ENCODE assay signal across 8 mouse cellular contexts in the genomic region with DNA sequence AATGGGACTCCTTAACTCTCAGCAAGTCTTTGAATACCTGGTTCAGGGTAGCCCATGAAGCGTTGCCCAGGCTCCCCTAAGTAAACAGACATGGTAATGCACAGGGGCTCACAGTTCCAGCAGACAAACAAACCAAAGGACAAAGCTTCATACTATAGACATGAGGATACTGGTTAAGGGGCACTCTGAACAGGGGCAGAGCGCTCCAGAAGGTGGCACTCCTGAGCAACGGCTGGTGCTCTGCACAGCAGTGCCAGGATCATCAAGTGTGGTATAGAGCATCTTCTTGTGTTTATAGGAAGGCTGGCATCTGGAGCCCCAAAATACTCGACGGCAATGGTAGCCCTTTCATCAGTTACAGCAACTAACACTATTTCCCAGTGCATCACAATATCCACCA. TPM values are rescaled to one million over a fixed set of nuclear protein-coding genes. Genes with fewer than 3 reads are reported as not detected.
DNase-seq lines count a peak whose midpoint lies in the region; ATAC-seq lines count a peak whose summit lies in the region.

No protein-coding gene starts in this region.

- H3K27me3 ChIP-seq in embryonic facial prominence, embryonic 14.5 days (replicated peaks; ENCODE audit: control insufficient read depth, insufficient read depth, low read length): no peaks in the 10 kb centered on the region
- no peaks in the 10 kb centered on the region for H3K27me3 ChIP-seq in liver, embryonic 12.5 days (replicated peaks)

- no peaks in the 10 kb centered on the region for H3K9me3 ChIP-seq in embryonic facial prominence, embryonic 14.5 days (ENCODE audit: control insufficient read depth, low read length)
- H3K9me3 ChIP-seq in liver, embryonic 12.5 days (replicated peaks): no peaks in the 10 kb centered on the region

- H3K36me3 ChIP-seq in embryonic facial prominence, embryonic 14.5 days (ENCODE audit: control insufficient read depth, insufficient read depth, low read length): peaks cover 81% of the 10 kb centered on the region
- peaks cover 96% of the 10 kb centered on the region for H3K36me3 ChIP-seq in liver, embryonic 12.5 days

- DNase-seq in adrenal gland, adult 18-20 months (ENCODE audit: low spot score in 2 of 2): peak; percentile 43 to 53
- no peak for DNase-seq in adrenal gland, postnatal 4 days (ENCODE audit: low spot score in 2 of 2)
- peak; percentile 62 to 76 for DNase-seq in left cerebral cortex, postnatal 14 days (ENCODE audit: low spot score in 2 of 2)
- DNase-seq in left cerebral cortex, postnatal 10 days (ENCODE audit: extremely low spot score in 1 of 2, low spot score in 2 of 2): no peak
- DNase-seq in adrenal gland, postnatal 14 days: peak; percentile 65
- no peak for DNase-seq in embryonic facial prominence, embryonic 14.5 days (ENCODE audit: low spot score)
- peak; percentile 34 for DNase-seq in right cerebral cortex, postnatal 25 days

- WGBS in embryonic facial prominence, embryonic 14.5 days: 81% methylated on average over 5 of the region's 5 CpGs
- 69% methylated on average over 5 of the region's 5 CpGs for WGBS in liver, embryonic 12.5 days (ENCODE audit: insufficient replicate concordance)

- intact Hi-C loops in left cerebral cortex, postnatal 14 days (cut with DNase I): loop anchor here (1.0 kb wide), 1 partner anchor 139 kb away; no protein-coding TSS in a partner anchor
- intact Hi-C loops in left cerebral cortex, postnatal 10 days (cut with DNase I): loop anchor here (5.0 kb wide), 1 partner anchor 139 kb away; no protein-coding TSS in a partner anchor

- H3K27ac ChIP-seq in embryonic facial prominence, embryonic 14.5 days (replicated peaks; ENCODE audit: low read depth, low read length): no peak overlapping the region
- no peak overlapping the region for H3K27ac ChIP-seq in liver, embryonic 12.5 days

- H3K4me3 ChIP-seq in embryonic facial prominence, embryonic 14.5 days (ENCODE audit: low read depth, low read length): no peak overlapping the region
- no peak overlapping the region for H3K4me3 ChIP-seq in liver, embryonic 12.5 days

- ATAC-seq in embryonic facial prominence, embryonic 14.5 days (ENCODE audit: low read depth): 0 out of 2 replicates have a peak, but pooled peaks have one; percentile 57
- peak; percentile 46; the same call in 1 of the 2 replicates for ATAC-seq in liver, embryonic 12.5 days

- no peak overlapping the region for H3K4me2 ChIP-seq in embryonic facial prominence, embryonic 14.5 days (ENCODE audit: low read depth, low read length)
- no peak overlapping the region for H3K4me2 ChIP-seq in liver, embryonic 12.5 days

- no peak overlapping the region for H3K9ac ChIP-seq in embryonic facial prominence, embryonic 14.5 days (ENCODE audit: low read depth, low read length)
- no peak overlapping the region for H3K9ac ChIP-seq in liver, embryonic 12.5 days

- H3K4me1 ChIP-seq in embryonic facial prominence, embryonic 14.5 days (ENCODE audit: control insufficient read depth, insufficient read depth, low read length): no peaks in the 10 kb centered on the region
- peaks cover 4% of the 10 kb centered on the region for H3K4me1 ChIP-seq in liver, embryonic 12.5 days

RNA-seq across cellular contexts. Expression of a gene that starts 10.0 kb away (rescaled TPM):
- total RNA-seq in adrenal gland, adult 18-20 months (2021): 10 to 100 TPM; 34.4 to 57.2 TPM
- total RNA-seq in adrenal gland, postnatal 4 days (2021): 10 to 100 TPM; 50.3 to 65.3 TPM
- 10 to 100 TPM; 77.9 to 82.0 TPM for total RNA-seq in left cerebral cortex, postnatal 14 days (2021)
- total RNA-seq in left cerebral cortex, postnatal 10 days (2021): 10 to 100 TPM; 89.7 to 95.6 TPM
- 31.9 and 32.4 TPM in 2 replicates for total RNA-seq in adrenal gland, postnatal 14 days (2021)
- polyA plus RNA-seq in embryonic facial prominence, embryonic 14.5 days (2014; fragmentation: Nextera tagmentation; extraction: Ambion mirVana): 38.5 and 42.8 TPM in 2 replicates
- 15.4 and 15.7 TPM in 2 replicates for polyA plus RNA-seq in liver, embryonic 12.5 days (2016; fragmentation: Nextera tagmentation; extraction: Ambion mirVana)

Comparison
In these comparisons a context has a peak if more than half of its experiments do, and no peak if none do; other contexts are left out.
1. DNase-seq: peak in adrenal gland, adult 18-20 months (2 of 2), left cerebral cortex, postnatal 14 days (2 of 2), adrenal gland, postnatal 14 days (single experiment) and right cerebral cortex, postnatal 25 days (single experiment); none in adrenal gland, postnatal 4 days (0 of 2), left cerebral cortex, postnatal 10 days (0 of 2) and embryonic facial prominence, embryonic 14.5 days (single experiment).